In genomic region chr19:10486264-10486738, GRCm38 (mm10) we compare ENCODE assay signal across 9 mouse cellular contexts. TPM values are rescaled to one million over a fixed set of nuclear protein-coding genes. Genes with fewer than 3 reads are reported as not detected.
DNase-seq lines count a peak whose midpoint lies in the region; ATAC-seq and TF ChIP-seq lines count a peak whose summit lies in the region.
"Had no signal": no experiment of that assay in that cellular context is flagged by ENCODE, and none has a peak within 500 bp of the region (broad histone marks: within the 10 kb centered on the region; RNA-seq: fewer than 3 reads in every experiment).

No protein-coding gene starts in this region.

- no peak overlapping the region for H3ac ChIP-seq in C2C12 (ENCODE audit: control insufficient read depth, insufficient read length, low read depth)

- H3K4me1 ChIP-seq in heart, embryonic 14.5 days (ENCODE audit: control insufficient read depth in 2 of 2, insufficient read depth in 2 of 2, low read length in 2 of 2) = peaks cover 4 to 10% of the 10 kb centered on the region in 2 experiments; a peak in 2 of 4 replicates
- H3K4me1 ChIP-seq in liver, embryonic 13.5 days (replicated peaks) = no peaks in the 10 kb centered on the region
- peaks cover 12% of the 10 kb centered on the region for H3K4me1 ChIP-seq in neural tube, embryonic 13.5 days (replicated peaks)

- no peak overlapping the region for H3K4me3 ChIP-seq in C2C12 (ENCODE audit: insufficient read depth, poor library complexity, severe bottlenecking)
- no peak overlapping the region for H3K4me3 ChIP-seq in heart, embryonic 14.5 days (ENCODE audit: control insufficient read depth in 1 of 2, insufficient read depth in 1 of 2, low read depth in 1 of 2, low read length in 2 of 2)
- no peak overlapping the region for H3K4me3 ChIP-seq in liver, embryonic 13.5 days (replicated peaks)
- H3K4me3 ChIP-seq in neural tube, embryonic 13.5 days = no peak overlapping the region
- H3K4me3 ChIP-seq: heart, embryonic 15.5 days had no signal

- H3K27ac ChIP-seq in heart, embryonic 14.5 days (replicated peaks in 1 of 2; ENCODE audit: control insufficient read depth in 1 of 2, insufficient read depth in 1 of 2, low read depth in 2 of 2, low read length in 2 of 2) = no peak overlapping the region
- no peak overlapping the region for H3K27ac ChIP-seq in liver, embryonic 13.5 days
- no peak overlapping the region for H3K27ac ChIP-seq in neural tube, embryonic 13.5 days (replicated peaks)
- H3K27ac ChIP-seq: heart, embryonic 15.5 days had no signal

- peak; percentile 60; the same call in 1 of the 2 replicates for ATAC-seq in heart, embryonic 14.5 days (ENCODE audit: insufficient number of reproducible peaks, insufficient read depth, low FRiP score, low read depth)
- peak; percentile 43; the same call in 1 of the 2 replicates for ATAC-seq in liver, embryonic 13.5 days (ENCODE audit: low read depth)
- peak; percentile 84 for ATAC-seq in neural tube, embryonic 13.5 days (ENCODE audit: low read depth)

- no peak overlapping the region for H3K9ac ChIP-seq in heart, embryonic 14.5 days (ENCODE audit: low read length)
- no peak overlapping the region for H3K9ac ChIP-seq in liver, embryonic 13.5 days
- no peak overlapping the region for H3K9ac ChIP-seq in neural tube, embryonic 13.5 days
- H3K9ac ChIP-seq: heart, embryonic 15.5 days had no signal

- DNase-seq in adipocyte (ENCODE audit: low spot score) = peak; percentile 78
- peak; percentile 62 for DNase-seq in embryo, embryonic 11.5 days (ENCODE audit: low read depth, low spot score)
- DNase-seq in kidney, postnatal 10 days = peak; percentile 67
- DNase-seq in liver, embryonic 13.5 days = peak; percentile 42
- peak; percentile 40 for DNase-seq in thymus, postnatal 14 days

- H3K79me2 ChIP-seq in C2C12 (ENCODE audit: control insufficient read depth, insufficient read depth) = no peaks in the 10 kb centered on the region

- 19% methylated on average over 9 of the region's 9 CpGs for WGBS in heart, embryonic 14.5 days
- 23% methylated on average over 9 of the region's 9 CpGs for WGBS in liver, embryonic 13.5 days (ENCODE audit: insufficient replicate concordance)
- WGBS in neural tube, embryonic 13.5 days = 20% methylated on average over 9 of the region's 9 CpGs

- H3K4me2 ChIP-seq in heart, embryonic 14.5 days (ENCODE audit: low read length) = no peak overlapping the region
- H3K4me2 ChIP-seq in liver, embryonic 13.5 days = no peak overlapping the region
- H3K4me2 ChIP-seq in neural tube, embryonic 13.5 days = no peak overlapping the region
- H3K4me2 ChIP-seq: heart, embryonic 15.5 days had no signal

- peaks cover 3% of the 10 kb centered on the region for H3K27me3 ChIP-seq in C2C12 (ENCODE audit: control insufficient read depth, insufficient read depth, insufficient read length)
- H3K27me3 ChIP-seq in heart, embryonic 14.5 days (ENCODE audit: control insufficient read depth, insufficient read depth, low read length) = peaks cover 67% of the 10 kb centered on the region
- peaks cover 10% of the 10 kb centered on the region; the same call in 1 of the 2 replicates for H3K27me3 ChIP-seq in liver, embryonic 13.5 days
- peaks cover 22% of the 10 kb centered on the region; the same call in 1 of the 2 replicates for H3K27me3 ChIP-seq in neural tube, embryonic 13.5 days

- no peaks in the 10 kb centered on the region for H3K36me3 ChIP-seq in C2C12 (ENCODE audit: control insufficient read depth, insufficient read depth)
- no peaks in the 10 kb centered on the region for H3K36me3 ChIP-seq in heart, embryonic 14.5 days (ENCODE audit: control insufficient read depth, insufficient read depth, low read length)
- H3K36me3 ChIP-seq in liver, embryonic 13.5 days = no peaks in the 10 kb centered on the region
- no peaks in the 10 kb centered on the region for H3K36me3 ChIP-seq in neural tube, embryonic 13.5 days
- H3K36me3 ChIP-seq: heart, embryonic 15.5 days had no signal

- no peaks in the 10 kb centered on the region for H3K79me3 ChIP-seq in C2C12 (ENCODE audit: low read depth)

- TF ChIP-seq CTCF in C2C12 (IDR thresholded peaks at IDR 0.05; ENCODE audit: control insufficient read depth, insufficient read depth, insufficient read length) = peak; percentile 82

- H3K9me3 ChIP-seq in heart, embryonic 14.5 days (ENCODE audit: control insufficient read depth, low read length) = no peaks in the 10 kb centered on the region
- H3K9me3 ChIP-seq in liver, embryonic 13.5 days (replicated peaks) = no peaks in the 10 kb centered on the region
- H3K9me3 ChIP-seq in neural tube, embryonic 13.5 days = no peaks in the 10 kb centered on the region
- H3K9me3 ChIP-seq: heart, embryonic 15.5 days had no signal

TF ChIP-seq in C2C12, 6 proteins besides CTCF, POLR2A, EP300 and RAD21:
- TF ChIP-seq FOSL1 (IDR thresholded peaks at IDR 0.05; ENCODE audit: insufficient read depth, low read length, poor library complexity, severe bottlenecking) (no peak), USF1 (IDR thresholded peaks at IDR 0.05; ENCODE audit: low read depth) (no peak), MYOD1 (IDR thresholded peaks at IDR 0.05; ENCODE audit: control insufficient read depth, insufficient read length, low read depth) (no peak), MYOG (IDR thresholded peaks at IDR 0.05; ENCODE audit: control insufficient read depth, extremely low read depth, insufficient read length) (no peak)

RNA-seq across cellular contexts. Expression of gene Ppp1r32, which starts 3.6 kb away (rescaled TPM):
- 0.04 TPM for polyA plus RNA-seq in C2C12 (2012; fragmentation: generic; extraction: Trizol)
- not detected in 2 replicates for polyA plus RNA-seq in heart, embryonic 14.5 days (2014; fragmentation: Nextera tagmentation; extraction: Ambion mirVana)
- not detected in 2 replicates for polyA plus RNA-seq in liver, embryonic 13.5 days (2015; fragmentation: Nextera tagmentation; extraction: Ambion mirVana)
- 0.18 and 0.22 TPM in 2 replicates for polyA plus RNA-seq in neural tube, embryonic 13.5 days (2015; fragmentation: Nextera tagmentation; extraction: Ambion mirVana)
- polyA plus RNA-seq: heart, embryonic 15.5 days had no signal

RNA-seq across cellular contexts. Expression of gene Lrrc10b, which starts 29.0 kb away (rescaled TPM):
- polyA plus RNA-seq in C2C12 (2012; fragmentation: generic; extraction: Trizol) = 0.07 TPM
- 0.09 and 0.22 TPM in 2 replicates for polyA plus RNA-seq in heart, embryonic 14.5 days (2014; fragmentation: Nextera tagmentation; extraction: Ambion mirVana)
- 0.06 TPM in 1 of 2 replicates, not detected in the other for polyA plus RNA-seq in liver, embryonic 13.5 days (2015; fragmentation: Nextera tagmentation; extraction: Ambion mirVana)
- 0.55 and 0.67 TPM in 2 replicates for polyA plus RNA-seq in neural tube, embryonic 13.5 days (2015; fragmentation: Nextera tagmentation; extraction: Ambion mirVana)

RNA-seq across cellular contexts. Expression of gene Cpsf7, which starts 38.8 kb away (rescaled TPM):
- 26.5 TPM for polyA plus RNA-seq in C2C12 (2012; fragmentation: generic; extraction: Trizol)
- 31.7 and 34.9 TPM in 2 replicates for polyA plus RNA-seq in heart, embryonic 14.5 days (2014; fragmentation: Nextera tagmentation; extraction: Ambion mirVana)
- polyA plus RNA-seq in liver, embryonic 13.5 days (2015; fragmentation: Nextera tagmentation; extraction: Ambion mirVana) = 9.7 and 13.5 TPM in 2 replicates
- 47.3 and 60.1 TPM in 2 replicates for polyA plus RNA-seq in neural tube, embryonic 13.5 days (2015; fragmentation: Nextera tagmentation; extraction: Ambion mirVana)

RNA-seq across cellular contexts. Expression of gene Sdhaf2, which starts 39.6 kb away (rescaled TPM):
- 35.4 TPM for polyA plus RNA-seq in C2C12 (2012; fragmentation: generic; extraction: Trizol)
- polyA plus RNA-seq in heart, embryonic 14.5 days (2014; fragmentation: Nextera tagmentation; extraction: Ambion mirVana) = 52.2 and 54.0 TPM in 2 replicates
- 33.7 and 36.2 TPM in 2 replicates for polyA plus RNA-seq in liver, embryonic 13.5 days (2015; fragmentation: Nextera tagmentation; extraction: Ambion mirVana)
- 72.1 and 77.0 TPM in 2 replicates for polyA plus RNA-seq in neural tube, embryonic 13.5 days (2015; fragmentation: Nextera tagmentation; extraction: Ambion mirVana)
